Mouse (Mus musculus) forebrain, embryonic 10.5 days (tissue): ENCODE data around the gene Pde4b. TPM values are rescaled to one million over a fixed set of nuclear protein-coding genes. Genes with fewer than 3 reads are reported as not detected.

Experiments
- DNase-seq: peaks from one replicate; pipeline ENCODE4 v3.0.0-alpha.2; 2017; ENCODE audit warnings: low spot score; ENCODE audit errors: extremely low spot score
- H3K27ac ChIP-seq: fragments of 300-500 bp; sonication (generic); 2 replicates; pipeline ENCODE4 v1.5.1; 2016; ENCODE audit warnings: mild to moderate bottlenecking
- H3K27me3 ChIP-seq: fragments of 300-500 bp; sonication (generic); 2 replicates; pipeline ENCODE4 v1.6.1; 2016; ENCODE audit warnings: mild to moderate bottlenecking; ENCODE audit not compliant: poor library complexity, severe bottlenecking
- H3K36me3 ChIP-seq: fragments of 300-500 bp; sonication (generic); replicated peaks from 2 replicates; pipeline ENCODE4 v1.6.1; 2016; ENCODE audit warnings: mild to moderate bottlenecking, moderate library complexity
- H3K4me1 ChIP-seq: fragments of 300-500 bp; sonication (generic); 2 replicates; pipeline ENCODE4 v1.6.1; 2016
- H3K4me3 ChIP-seq: fragments of 300-500 bp; sonication (generic); 2 replicates; pipeline ENCODE4 v1.5.1; 2016; ENCODE audit warnings: mild to moderate bottlenecking, moderate library complexity
- H3K9me3 ChIP-seq: fragments of 300-500 bp; sonication (generic); 2 replicates; pipeline ENCODE4 v1.6.1; 2016; ENCODE audit warnings: mild to moderate bottlenecking, moderate library complexity
- WGBS: fragments of 180-500 bp; shearing (Covaris S2); methylation state at CpG from one replicate; pipeline ENCODE4 v1.1.7; 2016; 5-methylcytosine and 5-hydroxymethylcytosine counted together
- polyA plus RNA-seq: library from polyadenylated mRNA; unstranded; fragments of >200 nt; fragmentation: Nextera tagmentation; extraction: Ambion mirVana; gene quantifications from 2 replicates; pipeline ENCODE4 v1.2.1, GENCODE M21; 2016

Pde4b gene
- polyA plus RNA-seq, 1 experiment from 2014 or later = 6.3 TPM

DNA sequence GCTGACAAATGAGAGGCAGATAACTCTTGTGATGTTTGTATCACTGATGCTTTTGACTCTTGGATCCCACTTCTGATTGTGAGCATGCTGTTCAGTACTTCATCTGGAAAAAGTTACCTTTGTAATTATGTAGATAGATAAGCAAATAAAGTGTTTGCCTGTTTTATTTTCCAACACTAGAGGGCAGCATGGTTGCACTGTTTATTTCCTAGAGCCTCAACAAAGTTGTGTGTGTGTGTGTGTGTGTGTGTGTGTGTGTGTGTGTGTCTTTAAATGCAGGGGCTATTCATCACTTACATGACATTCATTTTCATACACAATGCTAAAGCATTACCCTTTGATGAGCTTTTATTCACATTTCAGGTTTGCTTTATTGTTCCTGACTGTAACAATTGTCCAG, 139.4 kb downstream of the Pde4b start:
- no peaks in the 10 kb centered on the region for H3K9me3 ChIP-seq
- no peak overlapping the region for H3K4me3 ChIP-seq
- H3K27me3 ChIP-seq = no peaks in the 10 kb centered on the region
- H3K4me1 ChIP-seq = peaks cover 5% of the 10 kb centered on the region
- DNase-seq = no peak
- H3K36me3 ChIP-seq = no peaks in the 10 kb centered on the region
- H3K27ac ChIP-seq = no peak overlapping the region

- no peak for DNase-seq
- H3K4me1 ChIP-seq = peaks cover 7% of the 10 kb centered on the region
- no peak overlapping the region for H3K4me3 ChIP-seq
- no peak overlapping the region for H3K27ac ChIP-seq
- H3K27me3 ChIP-seq = no peaks in the 10 kb centered on the region
- no peaks in the 10 kb centered on the region for H3K36me3 ChIP-seq
- H3K9me3 ChIP-seq = no peaks in the 10 kb centered on the region
- WGBS = 69% methylated on average over 7 of the region's 7 CpGs
Measured at GRCm38 (mm10) chr4:102228953-102229586, 141.7 kb downstream of the Pde4b start.

DNA sequence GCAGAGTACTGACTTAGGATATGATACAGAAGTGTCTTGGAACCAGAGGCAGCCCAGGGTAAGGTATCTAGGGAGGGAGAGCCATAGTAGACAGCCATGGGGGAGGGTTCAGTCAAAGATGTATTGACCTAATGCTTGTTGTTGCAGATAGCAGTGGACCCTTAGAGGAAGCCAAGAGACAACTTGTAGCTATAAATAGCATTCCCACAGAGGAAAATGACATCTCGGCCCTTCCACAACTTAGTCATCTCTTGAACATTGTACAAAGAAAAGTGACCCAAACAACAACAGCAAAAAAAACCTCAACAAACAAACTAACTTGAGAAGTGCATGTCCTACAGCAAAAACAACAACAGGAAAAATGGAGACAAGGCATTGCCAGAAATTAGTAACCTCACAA, 143.6 kb downstream of the Pde4b start:
- H3K4me3 ChIP-seq = no peak overlapping the region
- DNase-seq = no peak
- WGBS = 74% methylated on average over 1 of the region's 1 CpGs

DNA sequence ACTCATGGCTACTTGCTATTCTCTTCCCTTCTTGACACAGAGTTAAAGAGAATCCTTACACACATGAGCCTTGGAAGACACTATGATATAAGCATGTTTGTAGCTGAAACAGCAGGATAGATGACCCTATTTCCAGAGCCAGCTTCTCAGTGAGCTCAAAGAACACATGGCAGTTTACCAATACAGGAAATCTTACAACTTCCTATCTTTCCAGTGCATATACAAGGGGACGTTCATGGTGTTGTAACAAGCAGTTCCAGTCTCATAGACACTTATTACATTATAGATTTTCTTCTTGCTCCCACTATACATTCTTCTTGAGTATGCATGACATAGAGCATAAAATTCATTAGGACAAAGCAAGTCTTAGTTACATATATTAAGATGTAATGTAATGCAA, 146.3 kb downstream of the Pde4b start:
- Histone ChIP-seq H3K4me1 (peaks cover 18% of the 10 kb centered on the region), H3K4me3 (no peak overlapping the region), H3K27ac (no peak overlapping the region), H3K36me3 (no peaks in the 10 kb centered on the region), H3K27me3 (no peaks in the 10 kb centered on the region), H3K9me3 (no peaks in the 10 kb centered on the region)
- WGBS = 85% methylated on average over 1 of the region's 1 CpGs
- DNase-seq = no peak

More for the DNA sequence above, 143.6 kb downstream of the Pde4b start:
- no peaks in the 10 kb centered on the region for H3K9me3 ChIP-seq
- H3K4me1 ChIP-seq = peaks cover 18% of the 10 kb centered on the region
- H3K27ac ChIP-seq = no peak overlapping the region
- H3K27me3 ChIP-seq = no peaks in the 10 kb centered on the region
- H3K36me3 ChIP-seq = no peaks in the 10 kb centered on the region

GRCm38 (mm10) chr4:102235151-102235550, 147.8 kb downstream of the Pde4b start:
- no peaks in the 10 kb centered on the region for H3K27me3 ChIP-seq
- WGBS = 59% methylated on average over 2 of the region's 2 CpGs
- H3K9me3 ChIP-seq = no peaks in the 10 kb centered on the region
- no peak for DNase-seq
- H3K27ac ChIP-seq = no peak overlapping the region
- H3K4me3 ChIP-seq = no peak overlapping the region
- peaks cover 14% of the 10 kb centered on the region for H3K4me1 ChIP-seq
- no peaks in the 10 kb centered on the region for H3K36me3 ChIP-seq

GRCm38 (mm10) chr4:102239102-102239501, 151.8 kb downstream of the Pde4b start:
- no peak for DNase-seq
- Histone ChIP-seq H3K36me3 (no peaks in the 10 kb centered on the region), H3K4me3 (no peak overlapping the region), H3K9me3 (no peaks in the 10 kb centered on the region), H3K27me3 (no peaks in the 10 kb centered on the region), H3K27ac (no peak overlapping the region), H3K4me1 (peaks cover 11% of the 10 kb centered on the region)
- WGBS = 81% methylated on average over 2 of the region's 2 CpGs

DNA sequence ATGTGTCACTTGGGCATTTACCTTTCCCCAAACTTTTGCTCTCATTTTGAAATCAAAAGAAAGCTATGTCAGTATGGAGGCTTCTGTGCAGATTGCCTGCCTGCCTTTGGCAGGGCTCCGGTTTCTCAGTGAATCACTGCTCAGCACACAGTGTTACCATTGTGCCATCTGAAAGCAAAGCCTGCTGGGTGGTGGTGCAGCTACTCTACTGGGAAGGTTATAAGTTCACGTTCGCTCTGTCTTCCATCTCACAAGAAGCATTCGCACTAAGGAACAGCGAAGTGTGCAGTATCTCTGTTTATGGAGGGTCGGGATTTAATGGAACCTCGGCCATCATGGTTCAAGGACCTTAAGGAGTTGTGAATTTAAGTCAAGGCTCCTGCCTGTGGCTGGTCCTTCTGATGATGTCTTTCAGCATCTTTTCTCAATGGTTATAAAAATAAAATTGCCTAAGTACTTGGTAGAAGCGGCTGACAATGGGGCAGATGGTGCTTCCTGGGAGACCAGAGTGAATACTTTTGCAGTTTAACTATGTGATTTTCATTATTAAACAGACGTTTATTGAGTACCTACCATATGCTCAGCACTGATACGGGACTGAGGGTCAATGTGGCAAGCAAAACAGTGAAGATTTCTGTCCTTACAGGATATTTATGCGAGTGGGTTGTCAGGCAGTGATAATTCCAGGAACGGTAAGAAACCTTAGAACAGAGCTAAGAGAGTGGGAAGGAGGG, 152.5 kb downstream of the Pde4b start:
- DNase-seq = no peak
- Histone ChIP-seq H3K4me3 (no peak overlapping the region), H3K27ac (no peak overlapping the region), H3K4me1 (peaks cover 10% of the 10 kb centered on the region), H3K36me3 (no peaks in the 10 kb centered on the region), H3K9me3 (no peaks in the 10 kb centered on the region), H3K27me3 (no peaks in the 10 kb centered on the region)
- WGBS = 82% methylated on average over 12 of the region's 12 CpGs

DNA sequence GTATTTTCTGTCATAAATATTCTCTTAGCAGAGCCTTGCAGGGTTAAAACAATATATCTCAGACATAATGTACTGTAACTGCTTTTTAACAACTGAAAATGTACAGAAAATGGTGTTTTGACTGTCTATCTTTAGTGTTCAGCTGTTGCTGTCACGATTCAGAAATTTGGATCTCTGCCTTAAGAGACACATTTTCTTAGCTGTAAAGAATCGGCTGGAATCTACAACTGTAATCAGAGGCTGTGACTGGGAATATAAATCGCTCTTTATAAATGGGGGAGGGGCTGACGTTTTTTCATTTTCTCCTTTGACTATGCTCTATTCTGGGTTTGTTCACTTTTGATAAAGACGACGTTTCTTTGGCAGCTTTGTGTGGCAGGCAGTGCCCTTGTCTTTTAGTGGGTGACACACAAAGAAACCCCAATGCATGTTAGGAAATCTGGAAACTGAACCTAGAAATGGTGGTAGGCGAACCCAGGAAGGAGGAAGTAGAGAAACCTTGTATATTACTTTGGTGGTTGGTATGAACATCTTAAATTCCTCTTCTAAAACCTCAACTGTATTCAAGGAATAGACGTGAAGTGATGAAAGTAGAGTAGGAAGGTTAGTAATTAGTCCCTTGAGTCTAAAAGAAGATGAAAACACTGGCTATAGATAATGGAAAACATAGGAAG, 153.5 kb downstream of the Pde4b start:
- H3K36me3 ChIP-seq = no peaks in the 10 kb centered on the region
- H3K9me3 ChIP-seq = no peaks in the 10 kb centered on the region
- no peak overlapping the region for H3K27ac ChIP-seq
- H3K27me3 ChIP-seq = no peaks in the 10 kb centered on the region
- H3K4me3 ChIP-seq = no peak overlapping the region
- no peaks in the 10 kb centered on the region; the same call in 1 of the 2 replicates for H3K4me1 ChIP-seq
- no peak for DNase-seq
- WGBS = 88% methylated on average over 8 of the region's 8 CpGs

DNA sequence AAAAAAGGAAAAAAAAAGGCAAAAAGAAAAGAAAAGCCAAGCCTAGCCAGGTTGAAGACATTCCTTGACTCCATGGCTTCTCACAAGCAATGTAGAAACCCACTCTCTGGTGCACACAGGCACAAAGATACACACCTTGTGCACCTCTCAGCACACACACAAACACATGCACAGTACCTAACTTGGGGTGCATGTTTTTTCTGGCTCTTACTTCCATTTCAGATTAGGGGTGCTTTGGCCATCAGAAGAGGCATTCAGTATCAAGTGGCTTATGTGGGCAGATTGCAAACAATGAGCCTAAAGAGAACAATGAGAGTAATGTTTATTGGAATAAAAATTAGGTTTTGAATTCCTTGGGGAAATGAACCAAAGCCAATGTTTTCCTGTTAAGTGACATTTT, 166.7 kb downstream of the Pde4b start:
- peaks cover 27% of the 10 kb centered on the region for H3K4me1 ChIP-seq
- DNase-seq = no peak
- no peaks in the 10 kb centered on the region for H3K27me3 ChIP-seq
- no peaks in the 10 kb centered on the region for H3K9me3 ChIP-seq
- H3K36me3 ChIP-seq = no peaks in the 10 kb centered on the region
- peak overlapping the region; percentile 49 for H3K4me3 ChIP-seq
- H3K27ac ChIP-seq = peak overlapping the region; percentile 85

- H3K4me3 ChIP-seq = peak overlapping the region; percentile 49
- H3K4me1 ChIP-seq = peaks cover 27% of the 10 kb centered on the region
- H3K36me3 ChIP-seq = no peaks in the 10 kb centered on the region
- WGBS = 6% methylated on average over 15 of the region's 15 CpGs
- peak; percentile 46 for DNase-seq
- no peaks in the 10 kb centered on the region for H3K27me3 ChIP-seq
- peak overlapping the region; percentile 85 for H3K27ac ChIP-seq
- H3K9me3 ChIP-seq = no peaks in the 10 kb centered on the region
Measured at GRCm38 (mm10) chr4:102254466-102255294, 167.3 kb downstream of the Pde4b start.

DNA sequence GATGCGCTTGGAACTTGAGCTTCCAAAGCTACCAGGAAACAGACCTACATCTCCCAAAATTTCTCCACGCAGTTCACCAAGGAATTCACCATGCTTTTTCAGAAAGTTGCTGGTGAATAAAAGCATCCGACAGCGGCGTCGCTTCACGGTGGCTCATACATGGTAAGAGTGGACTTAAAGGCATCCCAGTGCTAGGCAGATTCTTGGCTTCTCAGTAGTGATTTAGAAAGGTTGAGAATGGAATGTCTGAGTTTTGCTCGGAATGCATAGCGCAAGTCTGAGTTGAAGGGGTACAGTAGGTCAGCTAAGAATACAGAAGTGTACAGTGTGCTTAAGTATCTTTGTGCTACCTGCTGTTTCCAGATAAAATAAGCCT, 167.9 kb downstream of the Pde4b start:
- peak overlapping the region; percentile 49 for H3K4me3 ChIP-seq
- DNase-seq = no peak
- H3K27ac ChIP-seq = peak overlapping the region; percentile 85
- 52% methylated on average over 9 of the region's 9 CpGs for WGBS
- no peaks in the 10 kb centered on the region for H3K36me3 ChIP-seq
- H3K4me1 ChIP-seq = peaks cover 27% of the 10 kb centered on the region
- H3K9me3 ChIP-seq = no peaks in the 10 kb centered on the region
- no peaks in the 10 kb centered on the region for H3K27me3 ChIP-seq

DNA sequence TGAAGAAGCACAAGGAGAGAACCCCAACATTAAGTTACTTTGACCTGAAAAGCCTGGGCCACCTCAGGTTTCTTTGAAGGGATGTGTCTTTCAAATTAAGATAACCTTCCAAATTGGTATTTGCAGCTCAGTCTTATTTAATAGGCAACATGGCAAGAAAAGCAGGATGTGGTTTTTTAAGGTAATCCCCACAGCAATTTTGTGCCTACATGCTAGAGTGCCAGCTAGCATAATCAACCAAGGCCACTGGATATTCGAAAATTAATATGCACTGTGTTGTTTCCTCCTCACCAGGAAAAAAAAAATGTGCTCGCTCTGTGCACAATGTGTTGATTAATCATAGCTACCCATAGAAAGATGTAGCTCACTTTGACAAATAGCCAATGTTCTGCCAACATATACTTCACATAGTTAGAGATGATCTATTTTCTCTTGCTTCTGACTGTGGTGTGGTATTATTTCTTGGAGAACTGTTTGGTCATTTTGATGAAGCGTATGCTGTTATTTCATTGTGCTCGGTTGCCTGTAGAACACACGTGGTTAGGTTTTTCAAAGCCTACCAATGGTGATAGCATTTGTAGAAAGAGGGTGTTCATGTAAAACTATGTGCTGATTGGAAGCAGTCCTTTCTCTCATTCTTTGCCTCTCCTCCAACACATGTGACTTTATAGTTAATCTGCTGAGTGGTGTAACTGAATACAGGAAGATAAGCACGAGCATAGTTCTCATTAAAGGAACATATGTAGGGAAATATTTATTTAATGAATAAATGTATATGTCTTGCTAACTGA, 169.0 kb downstream of the Pde4b start:
- DNase-seq = no peak
- Histone ChIP-seq H3K9me3 (peaks cover under 1% of the 10 kb centered on the region; the same call in 1 of the 2 replicates), H3K36me3 (no peaks in the 10 kb centered on the region), H3K4me1 (peaks cover 27% of the 10 kb centered on the region), H3K27ac (no peak overlapping the region), H3K4me3 (peak overlapping the region; percentile 49; the same call in 1 of the 2 replicates), H3K27me3 (no peaks in the 10 kb centered on the region)
- WGBS = 86% methylated on average over 6 of the region's 6 CpGs
